Mouse (Mus musculus): ENCODE results near the gene C2cd4d.

DNA sequence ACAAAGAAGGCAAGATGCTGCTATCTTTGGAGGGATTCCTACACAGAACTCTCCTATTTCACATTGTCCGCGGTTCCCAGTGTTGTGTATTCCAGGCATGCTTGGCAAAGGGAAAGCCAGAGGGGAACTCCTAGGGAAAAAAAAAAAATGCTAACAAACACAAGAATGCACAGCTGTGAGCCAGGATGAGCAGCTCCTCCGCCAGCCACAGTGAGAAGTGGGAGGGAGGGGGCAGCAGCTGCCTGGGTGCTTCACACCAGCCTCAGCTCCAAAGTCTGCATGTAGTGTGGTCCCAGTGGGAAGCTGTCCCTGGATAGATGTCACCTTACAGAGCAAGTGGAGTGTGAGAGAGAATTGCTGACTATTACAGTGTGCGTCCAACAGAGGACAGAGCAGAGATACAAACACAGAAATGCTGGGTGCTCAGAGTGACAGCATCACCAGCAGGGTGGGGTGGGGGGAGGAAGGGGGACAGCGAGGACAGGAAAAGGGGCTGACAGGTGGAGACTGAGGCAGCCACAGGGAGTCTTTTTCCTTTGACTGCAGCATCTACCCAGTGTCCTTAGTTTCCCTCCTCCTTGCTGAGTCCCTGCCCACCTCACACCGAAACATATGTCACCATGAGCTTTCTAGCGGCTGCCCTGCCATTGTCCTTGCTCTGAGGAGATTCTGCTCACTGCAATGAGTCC, 42.3 kb downstream of the C2cd4d start:
- TF ChIP-seq CTCF (IDR thresholded peaks at IDR 0.05; ENCODE audit: low read depth) (no peak), EP300 (IDR thresholded peaks at IDR 0.05; ENCODE audit: low read depth) (no peak)

Measured in liver, postnatal 0 days (tissue).